Mouse (Mus musculus) midbrain, embryonic 10.5 days (tissue): ENCODE data around the gene Zfp992. TPM values are rescaled to one million over a fixed set of nuclear protein-coding genes. Genes with fewer than 3 reads are reported as not detected.
"Not testable (repeated sequence)": the region's sequence is repeated elsewhere in the genome, so short reads cannot be mapped to it uniquely, and the experiment has no call there.

ENCODE experiments used
- DNase-seq: peaks from one replicate; pipeline ENCODE4 v3.0.0-alpha.2; 2017; ENCODE audit warnings: low spot score
- H3K27ac ChIP-seq: fragments of 300-500 bp; sonication (generic); replicated peaks from 2 replicates; pipeline ENCODE4 v1.5.1; 2016; ENCODE audit warnings: mild to moderate bottlenecking
- H3K27me3 ChIP-seq: fragments of 300-500 bp; sonication (generic); 2 replicates; pipeline ENCODE4 v1.6.1; 2016; ENCODE audit warnings: low read depth, mild to moderate bottlenecking; ENCODE audit not compliant: poor library complexity, severe bottlenecking
- H3K36me3 ChIP-seq: fragments of 300-500 bp; sonication (generic); 2 replicates; pipeline ENCODE4 v1.6.1; 2016; ENCODE audit warnings: mild to moderate bottlenecking, moderate library complexity
- H3K4me1 ChIP-seq: fragments of 300-500 bp; sonication (generic); 2 replicates; pipeline ENCODE4 v1.6.1; 2016
- H3K4me3 ChIP-seq: fragments of 300-500 bp; sonication (generic); 2 replicates; pipeline ENCODE4 v1.5.1; 2016; ENCODE audit warnings: mild to moderate bottlenecking, moderate library complexity
- H3K9me3 ChIP-seq: fragments of 300-500 bp; sonication (generic); replicated peaks from 2 replicates; pipeline ENCODE4 v1.6.1; 2016; ENCODE audit warnings: mild to moderate bottlenecking
- WGBS: fragments of 180-500 bp; shearing (Covaris S2); methylation state at CpG from one replicate; pipeline ENCODE4 v1.1.7; 2016; 5-methylcytosine and 5-hydroxymethylcytosine counted together
- polyA plus RNA-seq: library from polyadenylated mRNA; unstranded; fragments of >200 nt; fragmentation: Nextera tagmentation; extraction: Ambion mirVana; gene quantifications from 2 replicates; pipeline ENCODE4 v1.2.1, GENCODE M21; 2016

Gene Zfp992
- polyA plus RNA-seq, 1 experiment from 2014 or later: 3.7 TPM

- Histone ChIP-seq H3K9me3 (peaks cover 77% of the 10 kb centered on the region), H3K27ac (no peak overlapping the region), H3K4me1 (no peaks in the 10 kb centered on the region), H3K36me3 (peaks cover 9% of the 10 kb centered on the region; the same call in 1 of the 2 replicates), H3K4me3 (no peak overlapping the region), H3K27me3 (no peaks in the 10 kb centered on the region)
- 76% methylated on average over 4 of the region's 4 CpGs for WGBS
- no peak for DNase-seq
Measured at GRCm38 (mm10) chr4:146456061-146456726, 7.4 kb downstream of the Zfp992 start.

GRCm38 (mm10) chr4:146457126-146457525 lies 8.3 kb downstream of the Zfp992 start:
- H3K4me1 ChIP-seq: no peaks in the 10 kb centered on the region
- no peaks in the 10 kb centered on the region for H3K27me3 ChIP-seq
- H3K4me3 ChIP-seq: no peak overlapping the region
- H3K27ac ChIP-seq: no peak overlapping the region
- H3K9me3 ChIP-seq: peaks cover 80% of the 10 kb centered on the region
- DNase-seq: no peak
- peaks cover 9% of the 10 kb centered on the region; the same call in 1 of the 2 replicates for H3K36me3 ChIP-seq
- WGBS: 77% methylated on average over 2 of the region's 2 CpGs

GRCm38 (mm10) chr4:146457720-146458119 lies 8.9 kb downstream of the Zfp992 start:
- WGBS: 74% methylated on average over 1 of the region's 1 CpGs
- Histone ChIP-seq H3K36me3 (peaks cover 6% of the 10 kb centered on the region; the same call in 1 of the 2 replicates), H3K4me3 (no peak overlapping the region), H3K4me1 (no peaks in the 10 kb centered on the region), H3K9me3 (peaks cover 78% of the 10 kb centered on the region), H3K27me3 (no peaks in the 10 kb centered on the region), H3K27ac (no peak overlapping the region)
- no peak for DNase-seq

GRCm38 (mm10) chr4:146459822-146460221 lies 11.0 kb downstream of the Zfp992 start:
- not testable (repeated sequence) for H3K4me1 ChIP-seq, DNase-seq, H3K27me3 ChIP-seq, H3K27ac ChIP-seq, H3K4me3 ChIP-seq
- H3K9me3 ChIP-seq: peaks cover 74% of the 10 kb centered on the region
- H3K36me3 ChIP-seq: peaks cover 12% of the 10 kb centered on the region
- 81% methylated on average over 5 of the region's 5 CpGs for WGBS

GRCm38 (mm10) chr4:146460685-146461084 lies 11.9 kb downstream of the Zfp992 start:
- H3K4me1 ChIP-seq, H3K4me3 ChIP-seq, H3K27me3 ChIP-seq, DNase-seq, H3K27ac ChIP-seq: not testable (repeated sequence)
- H3K36me3 ChIP-seq: peaks cover 10% of the 10 kb centered on the region
- whole genome bisulfite sequencing: 84% methylated on average over 5 of the region's 5 CpGs
- peaks cover 74% of the 10 kb centered on the region for H3K9me3 ChIP-seq

GRCm38 (mm10) chr4:146463649-146464351 lies 15.0 kb downstream of the Zfp992 start:
- Histone ChIP-seq H3K36me3 (peaks cover 10% of the 10 kb centered on the region), H3K9me3 (peaks cover 55% of the 10 kb centered on the region)
- not testable (repeated sequence) for DNase-seq, H3K4me1 ChIP-seq, H3K4me3 ChIP-seq, H3K27me3 ChIP-seq, H3K27ac ChIP-seq
- WGBS: 91% methylated on average over 17 of the region's 19 CpGs

- not testable (repeated sequence) for H3K27me3 ChIP-seq, H3K4me3 ChIP-seq, DNase-seq, H3K4me1 ChIP-seq, H3K27ac ChIP-seq, H3K36me3 ChIP-seq
- H3K9me3 ChIP-seq: peaks cover 44% of the 10 kb centered on the region
- WGBS: 90% methylated on average over 11 of the region's 12 CpGs
Measured at GRCm38 (mm10) chr4:146469984-146470383, 21.2 kb downstream of the Zfp992 start.

- peaks cover 62% of the 10 kb centered on the region for H3K9me3 ChIP-seq
- not testable (repeated sequence) for DNase-seq
Measured at GRCm38 (mm10) chr4:146474181-146474580, 25.4 kb downstream of the Zfp992 start.

GRCm38 (mm10) chr4:146474716-146475676 lies 26.2 kb downstream of the Zfp992 start:
- 57% methylated on average over 75 of the region's 94 CpGs for WGBS
- H3K9me3 ChIP-seq: peaks cover 56% of the 10 kb centered on the region
- H3K27ac ChIP-seq, H3K4me1 ChIP-seq, H3K36me3 ChIP-seq, H3K4me3 ChIP-seq, H3K27me3 ChIP-seq, DNase-seq: not testable (repeated sequence)

More at GRCm38 (mm10) chr4:146474181-146474580, 25.4 kb downstream of the Zfp992 start:
- not testable (repeated sequence) for H3K27me3 ChIP-seq, H3K36me3 ChIP-seq, H3K27ac ChIP-seq, H3K4me3 ChIP-seq, H3K4me1 ChIP-seq
- WGBS: no CpG with 5 or more reads among the region's 1 CpGs

GRCm38 (mm10) chr4:146476260-146476659 lies 27.4 kb downstream of the Zfp992 start:
- DNase-seq: not testable (repeated sequence)

GRCm38 (mm10) chr4:146476959-146477358 lies 28.1 kb downstream of the Zfp992 start:
- DNase-seq, H3K4me1 ChIP-seq, H3K27me3 ChIP-seq, H3K27ac ChIP-seq, H3K4me3 ChIP-seq, H3K36me3 ChIP-seq: not testable (repeated sequence)
- 88% methylated on average over 3 of the region's 3 CpGs for WGBS
- peaks cover 65% of the 10 kb centered on the region for H3K9me3 ChIP-seq

More at GRCm38 (mm10) chr4:146476260-146476659, 27.4 kb downstream of the Zfp992 start:
- H3K27me3 ChIP-seq, H3K4me1 ChIP-seq, H3K36me3 ChIP-seq, H3K4me3 ChIP-seq, H3K27ac ChIP-seq: not testable (repeated sequence)
- 97% methylated on average over 2 of the region's 2 CpGs for WGBS
- peaks cover 58% of the 10 kb centered on the region for H3K9me3 ChIP-seq

- not testable (repeated sequence) for H3K27me3 ChIP-seq, H3K27ac ChIP-seq, H3K4me1 ChIP-seq, DNase-seq, H3K4me3 ChIP-seq, H3K36me3 ChIP-seq
- WGBS: 77% methylated on average over 6 of the region's 6 CpGs
- peaks cover 92% of the 10 kb centered on the region for H3K9me3 ChIP-seq
Measured at GRCm38 (mm10) chr4:146480376-146481096, 31.7 kb downstream of the Zfp992 start.
